Mouse (Mus musculus) lung, postnatal 0 days (tissue): ENCODE data around the gene Cbx8. TPM values are rescaled to one million over a fixed set of nuclear protein-coding genes. Genes with fewer than 3 reads are reported as not detected.
A peak's percentile ranks its signal among the peaks of the same experiment; 100 is the strongest.

Experiments
- ATAC-seq: fragments of 200-750 bp; cut with Nextera tagmentation; 2 replicates; pipeline ENCODE4 v1.8.0; 2017; ENCODE audit warnings: moderate library complexity
- DNase-seq: peaks from one replicate; pipeline ENCODE4 v3.0.0-alpha.2; 2016; ENCODE audit warnings: low spot score
- H3K27ac ChIP-seq: fragments of 300-500 bp; sonication (generic); 2 replicates; pipeline ENCODE4 v1.5.1; 2014; ENCODE audit warnings: antibody characterized with exemption, mild to moderate bottlenecking, low read length, mixed read lengths
- H3K27me3 ChIP-seq: fragments of 300-500 bp; sonication (generic); replicated peaks from 2 replicates; pipeline ENCODE4 v1.6.1; 2014; ENCODE audit warnings: low read length, mixed read lengths; ENCODE audit not compliant: insufficient read depth
- H3K36me3 ChIP-seq: fragments of 300-500 bp; sonication (generic); 2 replicates; pipeline ENCODE4 v1.6.1; 2014; ENCODE audit warnings: low read length, mixed read lengths; ENCODE audit not compliant: insufficient read depth
- H3K4me1 ChIP-seq: fragments of 300-500 bp; sonication (generic); 2 replicates; pipeline ENCODE4 v1.6.1; 2014; ENCODE audit warnings: antibody characterized with exemption, low read depth, low read length, mixed read lengths; ENCODE audit not compliant: insufficient read depth
- H3K4me2 ChIP-seq: fragments of 300-500 bp; sonication (generic); replicated peaks from 2 replicates; pipeline ENCODE4 v1.6.1; 2014; ENCODE audit warnings: low read depth, mild to moderate bottlenecking, low read length, moderate library complexity, mixed read lengths
- H3K4me3 ChIP-seq: fragments of 300-500 bp; sonication (generic); 2 replicates; pipeline ENCODE4 v1.5.1; 2014; ENCODE audit warnings: low read depth, low read length
- H3K9ac ChIP-seq: fragments of 300-500 bp; sonication (generic); replicated peaks from 2 replicates; pipeline ENCODE4 v1.6.1; 2014; ENCODE audit warnings: low read depth, mild to moderate bottlenecking
- H3K9me3 ChIP-seq: fragments of 300-500 bp; sonication (generic); 2 replicates; pipeline ENCODE4 v1.6.1; 2016; ENCODE audit warnings: low read length, mixed read lengths
- CTCF ChIP-seq: IDR thresholded peaks from 2 replicates; pipeline ENCODE4 v1.5.1; 2016; ENCODE audit warnings: antibody characterized with exemption, mild to moderate bottlenecking
- EP300 ChIP-seq: IDR thresholded peaks from 2 replicates; pipeline ENCODE4 v1.6.1; 2016; ENCODE audit warnings: antibody characterized with exemption, mild to moderate bottlenecking, control low read depth
- WGBS: fragments of 180-500 bp; shearing (Covaris S2); extraction: QIAGEN DNeasy Blood & Tissue Kit; methylation state at CpG from one replicate; pipeline ENCODE4 v1.1.7; 2014; 5-methylcytosine and 5-hydroxymethylcytosine counted together
- polyA plus RNA-seq: library from polyadenylated mRNA; unstranded; fragments of >200 nt; fragmentation: Nextera tagmentation; extraction: Ambion mirVana; gene quantifications from 2 replicates; pipeline ENCODE4 v1.2.1, GENCODE M21; 2015

Gene Cbx8
- polyA plus RNA-seq, 1 experiment from 2014 or later, result 9.4 TPM

DNA sequence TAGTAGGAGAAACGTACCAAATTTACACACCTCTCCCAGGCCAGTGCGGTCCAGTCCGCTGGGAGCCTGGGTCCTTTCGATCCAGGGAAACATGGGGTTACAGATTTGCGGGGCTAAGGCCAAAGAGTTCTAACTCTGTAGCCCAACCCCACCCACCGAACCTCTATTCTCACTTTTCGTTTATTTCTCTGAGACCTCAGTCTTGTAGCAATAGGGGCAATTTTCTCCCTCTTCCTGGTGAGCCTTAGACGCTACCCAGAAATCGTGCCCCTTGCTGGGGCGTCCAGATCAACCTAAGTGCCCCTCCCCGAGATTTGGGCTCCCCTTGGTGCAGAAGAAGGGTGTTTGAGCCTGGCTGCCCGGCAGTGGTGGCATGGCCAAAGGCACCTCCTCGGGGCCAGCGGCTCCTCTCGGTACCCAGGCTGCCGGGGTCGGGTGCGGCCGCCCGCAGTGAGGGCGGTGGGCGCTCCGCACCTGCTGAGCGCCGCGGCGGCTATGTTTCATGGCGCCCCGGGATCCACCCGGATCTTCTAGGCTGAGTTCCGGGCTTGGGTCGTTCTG lies 14.9 kb upstream of the Cbx8 start:
- DNase-seq (no peak), ATAC-seq (no peak)
- H3K4me3 ChIP-seq, result peak overlapping the region; percentile 62
- peaks cover 22% of the 10 kb centered on the region for H3K4me1 ChIP-seq
- H3K4me2 ChIP-seq, result peak overlapping the region; percentile 88
- TF ChIP-seq CTCF, result no peak
- no peak for TF ChIP-seq EP300
- no peak overlapping the region for H3K27ac ChIP-seq
- no peaks in the 10 kb centered on the region for H3K36me3 ChIP-seq
- H3K9ac ChIP-seq, result no peak overlapping the region
- H3K27me3 ChIP-seq, result peaks cover 65% of the 10 kb centered on the region
- WGBS, result 4% methylated on average over 30 of the region's 32 CpGs
- no peaks in the 10 kb centered on the region for H3K9me3 ChIP-seq

- ATAC-seq (no peak), DNase-seq (peak; percentile 68)
- H3K36me3 ChIP-seq, result no peaks in the 10 kb centered on the region
- no peaks in the 10 kb centered on the region for H3K9me3 ChIP-seq
- WGBS, result 4% methylated on average over 47 of the region's 47 CpGs
- TF ChIP-seq EP300 (no peak), CTCF (peak; percentile 73)
- peaks cover 71% of the 10 kb centered on the region for H3K27me3 ChIP-seq
- H3K4me2 ChIP-seq, result peak overlapping the region; percentile 54
- H3K27ac ChIP-seq, result no peak overlapping the region
- H3K4me3 ChIP-seq, result no peak overlapping the region
- H3K4me1 ChIP-seq, result peaks cover 22% of the 10 kb centered on the region
- H3K9ac ChIP-seq, result no peak overlapping the region
Measured at GRCm38 (mm10) chr11:119054351-119055345, 13.9 kb upstream of the Cbx8 start.

- H3K9me3 ChIP-seq, result no peaks in the 10 kb centered on the region
- peaks cover 72% of the 10 kb centered on the region for H3K27me3 ChIP-seq
- ATAC-seq (no peak), DNase-seq (no peak)
- H3K36me3 ChIP-seq, result no peaks in the 10 kb centered on the region
- WGBS, result 1% methylated on average over 32 of the region's 35 CpGs
- no peak overlapping the region for H3K27ac ChIP-seq
- peaks cover 22% of the 10 kb centered on the region for H3K4me1 ChIP-seq
- no peak overlapping the region for H3K9ac ChIP-seq
- peak overlapping the region; percentile 54 for H3K4me2 ChIP-seq
- TF ChIP-seq EP300, result no peak
- no peak for TF ChIP-seq CTCF
- peak overlapping the region; percentile 11; the same call in 1 of the 2 replicates for H3K4me3 ChIP-seq
Measured at GRCm38 (mm10) chr11:119053738-119054350, 13.1 kb upstream of the Cbx8 start.

- peak; percentile 89 for DNase-seq
- H3K27ac ChIP-seq, result no peak overlapping the region
- TF ChIP-seq CTCF (peak; percentile 58), EP300 (no peak)
- H3K4me3 ChIP-seq, result peak overlapping the region; percentile 11; the same call in 1 of the 2 replicates
- H3K4me1 ChIP-seq, result peaks cover 17% of the 10 kb centered on the region
- H3K9me3 ChIP-seq, result no peaks in the 10 kb centered on the region
- peak overlapping the region; percentile 54 for H3K4me2 ChIP-seq
- no peaks in the 10 kb centered on the region for H3K36me3 ChIP-seq
- peaks cover 77% of the 10 kb centered on the region for H3K27me3 ChIP-seq
- WGBS, result 0% methylated on average over 32 of the region's 42 CpGs
- H3K9ac ChIP-seq, result no peak overlapping the region
- ATAC-seq, result peak; percentile 84
Measured at GRCm38 (mm10) chr11:119053257-119053670, 12.5 kb upstream of the Cbx8 start.

GRCm38 (mm10) chr11:119052661-119053256 lies 12.0 kb upstream of the Cbx8 start:
- Histone ChIP-seq H3K36me3 (no peaks in the 10 kb centered on the region), H3K27ac (no peak overlapping the region), H3K9ac (no peak overlapping the region), H3K4me2 (peak overlapping the region; percentile 54), H3K4me1 (peaks cover 16% of the 10 kb centered on the region; the same call in 1 of the 2 replicates), H3K9me3 (no peaks in the 10 kb centered on the region), H3K27me3 (peaks cover 83% of the 10 kb centered on the region), H3K4me3 (0 out of 2 replicates have a peak overlapping the region, but pooled peaks have one; percentile 11)
- DNase-seq (peak; percentile 63), ATAC-seq (peak; percentile 35)
- no peak for TF ChIP-seq EP300
- 3% methylated on average over 13 of the region's 13 CpGs for WGBS
